Mouse (Mus musculus): ENCODE data around the gene Mbnl1.
A peak's percentile ranks its signal among the peaks of the same experiment; 100 is the strongest.
"Not testable (repeated sequence)": the region's sequence is repeated elsewhere in the genome, so short reads cannot be mapped to it uniquely, and the experiment has no call there.

Mbnl1 gene

DNA sequence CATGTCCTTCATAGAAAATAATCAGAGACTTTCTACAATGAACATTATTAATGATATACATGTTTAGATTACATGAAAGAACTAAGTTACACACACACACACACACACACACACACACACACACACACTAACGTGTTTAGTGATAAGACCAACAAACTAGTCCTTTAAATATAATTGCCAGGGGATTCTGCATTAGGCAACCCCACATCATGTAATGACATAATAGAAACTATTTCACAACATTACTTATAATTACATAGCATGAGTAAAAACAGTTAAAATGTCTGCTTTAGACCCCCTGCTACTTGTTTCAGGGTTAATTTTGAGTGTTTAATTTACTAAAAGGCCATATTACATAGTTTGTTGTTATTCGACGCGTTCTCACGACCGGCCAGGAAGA lies 16.9 kb downstream of the Mbnl1 start:
- no peak for DNase-seq (ENCODE audit: low spot score in 2 of 2)

DNA sequence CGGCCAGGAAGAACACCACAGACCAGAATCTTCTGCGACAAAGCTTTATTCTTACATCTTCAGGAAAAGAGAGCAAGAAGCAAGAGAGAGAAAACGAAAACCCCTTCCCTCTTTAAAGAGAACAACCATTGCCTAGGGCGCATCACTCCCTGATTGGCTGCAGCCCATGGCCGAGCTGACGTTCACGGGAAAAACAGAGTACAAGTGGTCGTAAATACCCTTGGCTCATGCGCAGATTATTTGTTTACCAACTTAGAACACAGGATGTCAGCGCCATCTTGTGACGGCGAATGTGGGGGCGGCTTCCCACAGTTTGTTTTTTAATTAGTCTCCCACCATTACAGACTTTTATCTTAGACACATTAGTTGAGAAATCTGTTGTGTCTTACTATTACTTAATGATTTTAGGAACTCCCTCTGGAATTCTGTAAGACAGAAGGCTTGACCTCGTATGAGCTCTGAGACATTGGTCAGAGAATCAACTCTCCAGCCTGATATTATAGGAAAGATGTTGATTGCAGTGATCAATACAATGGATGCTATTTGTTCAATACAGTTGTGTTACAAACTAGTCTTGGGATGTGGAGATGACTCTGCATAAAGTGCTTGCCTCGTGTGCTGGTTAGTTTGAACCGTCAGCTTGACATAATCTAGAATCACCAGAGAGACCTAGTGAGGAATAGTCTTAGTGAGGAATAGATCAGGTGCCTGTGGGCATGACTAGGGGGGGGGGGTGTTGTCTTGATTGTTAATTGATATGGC lies 22.3 kb downstream of the Mbnl1 start:
- not testable (repeated sequence) for DNase-seq (ENCODE audit: low spot score in 2 of 2)

- DNase-seq (ENCODE audit: low spot score in 2 of 2), result no peak
Observed at GRCm38 (mm10) chr3:60496197-60496596, 23.6 kb downstream of the Mbnl1 start.

- DNase-seq (ENCODE audit: low spot score in 2 of 2), result no peak
Observed at GRCm38 (mm10) chr3:60498151-60498550, 25.5 kb downstream of the Mbnl1 start.

DNA sequence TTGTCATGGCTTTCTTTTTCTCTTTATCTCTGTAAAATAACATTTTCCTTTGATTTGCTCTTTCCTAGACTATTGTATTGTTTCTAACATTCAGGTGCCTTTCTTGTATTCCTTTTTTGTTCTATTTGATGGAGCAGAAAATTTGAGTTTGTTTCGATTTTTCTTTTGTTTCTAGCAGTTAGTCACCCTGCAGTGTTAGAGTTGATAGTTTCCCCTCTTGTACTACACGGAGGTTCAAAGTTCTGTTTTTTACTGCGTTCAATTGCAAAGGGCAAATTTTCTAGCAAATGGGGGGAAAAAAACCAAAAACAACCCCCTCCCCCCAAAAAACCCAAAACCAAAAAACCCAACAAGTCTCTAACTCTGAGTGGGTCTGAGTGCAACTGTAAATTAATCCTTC lies 26.0 kb downstream of the Mbnl1 start:
- no peak for DNase-seq (ENCODE audit: low spot score in 2 of 2)

DNA sequence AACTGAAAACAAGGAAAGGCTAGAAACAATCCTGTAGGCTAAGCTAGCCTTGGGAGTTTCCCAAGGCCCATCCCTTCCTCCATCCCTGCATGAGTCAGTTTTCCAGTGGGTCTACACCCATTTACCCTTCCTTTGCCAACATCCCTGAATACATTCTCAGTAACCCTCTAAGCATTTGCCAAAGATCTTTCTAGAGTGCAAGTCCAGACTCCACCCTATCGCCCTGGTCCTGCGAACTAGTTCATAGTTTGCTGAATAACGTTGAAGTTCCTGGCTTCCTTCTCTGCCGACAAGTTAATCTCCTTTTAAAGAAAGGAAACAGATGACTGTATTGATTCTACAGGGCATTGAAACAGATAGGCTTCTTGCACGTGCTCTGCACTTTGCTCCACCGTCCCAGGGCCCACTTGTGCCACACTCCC lies 26.5 kb downstream of the Mbnl1 start:
- DNase-seq (ENCODE audit: low spot score in 2 of 2), result no peak

DNA sequence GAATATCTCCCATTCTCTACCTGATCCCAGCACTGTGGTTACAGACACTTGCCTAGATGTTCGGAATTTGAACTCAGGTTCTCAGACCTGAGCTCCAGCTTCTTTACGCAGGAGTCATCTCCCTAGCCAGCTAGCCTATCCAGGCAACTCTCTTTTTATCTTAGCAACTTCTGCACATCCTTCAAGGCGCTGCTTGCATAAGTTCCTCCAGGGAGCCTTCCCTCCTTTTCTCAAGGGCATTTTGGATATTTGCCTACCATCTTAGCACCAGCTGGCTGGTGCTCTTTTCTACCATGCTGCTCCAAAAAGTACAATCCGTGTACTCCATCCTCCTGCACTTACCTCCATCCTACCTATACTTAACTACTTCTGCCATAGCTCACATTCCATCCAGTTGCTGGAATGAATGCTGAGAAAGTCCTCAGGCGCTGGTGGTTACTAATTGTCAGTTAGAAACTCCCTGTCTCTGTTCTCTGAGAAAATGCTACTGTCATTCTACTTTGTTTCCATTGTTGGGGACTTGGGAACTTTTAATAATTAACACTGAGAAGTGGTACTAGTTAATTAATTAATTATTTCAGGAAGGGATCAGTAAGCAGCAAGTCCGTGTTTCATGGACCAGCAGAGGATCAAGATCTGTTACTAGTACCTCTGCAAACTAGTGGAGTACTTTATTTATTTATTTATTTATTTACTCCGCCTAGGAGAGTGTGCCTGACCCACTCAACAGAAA lies 27.3 kb downstream of the Mbnl1 start:
- DNase-seq (ENCODE audit: low spot score in 2 of 2), result no peak

- peak; percentile 85 to 86 for DNase-seq (ENCODE audit: low spot score in 2 of 2)
Observed at GRCm38 (mm10) chr3:60500571-60501527, 28.2 kb downstream of the Mbnl1 start.

- DNase-seq (ENCODE audit: low spot score in 2 of 2), result peak; percentile 48 to 61
Observed at GRCm38 (mm10) chr3:60501561-60502151, 29.0 kb downstream of the Mbnl1 start.

- no peak for DNase-seq (ENCODE audit: low spot score in 2 of 2)
Observed at GRCm38 (mm10) chr3:60502155-60502987, 29.7 kb downstream of the Mbnl1 start.

DNA sequence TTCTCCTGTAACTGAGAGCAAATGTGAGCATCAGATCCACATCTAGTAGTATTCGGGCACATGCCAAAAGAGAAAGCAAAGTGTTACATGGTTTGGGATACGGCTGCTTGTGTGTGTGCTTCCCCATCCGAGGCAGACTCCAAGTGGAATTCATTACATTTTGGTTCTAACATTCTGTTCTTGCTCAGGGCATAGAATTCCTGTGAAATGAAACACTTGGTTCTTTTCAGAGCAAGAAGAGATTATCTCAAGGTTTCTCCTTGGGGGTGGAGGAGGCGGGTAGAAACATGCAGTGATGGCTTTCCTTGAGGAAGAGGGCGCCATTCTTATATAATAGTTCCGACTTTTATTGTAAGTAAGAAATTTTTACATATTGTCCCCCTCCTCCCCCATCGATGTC lies 30.6 kb downstream of the Mbnl1 start:
- DNase-seq (ENCODE audit: low spot score in 2 of 2), result no peak

- no peak for DNase-seq (ENCODE audit: low spot score in 2 of 2)
Observed at GRCm38 (mm10) chr3:60504775-60505430, 32.3 kb downstream of the Mbnl1 start.

GRCm38 (mm10) chr3:60506821-60507220 lies 34.2 kb downstream of the Mbnl1 start:
- no peak for DNase-seq (ENCODE audit: low spot score in 2 of 2)

GRCm38 (mm10) chr3:60507496-60507895 lies 34.9 kb downstream of the Mbnl1 start:
- no peak for DNase-seq (ENCODE audit: low spot score in 2 of 2)

DNA sequence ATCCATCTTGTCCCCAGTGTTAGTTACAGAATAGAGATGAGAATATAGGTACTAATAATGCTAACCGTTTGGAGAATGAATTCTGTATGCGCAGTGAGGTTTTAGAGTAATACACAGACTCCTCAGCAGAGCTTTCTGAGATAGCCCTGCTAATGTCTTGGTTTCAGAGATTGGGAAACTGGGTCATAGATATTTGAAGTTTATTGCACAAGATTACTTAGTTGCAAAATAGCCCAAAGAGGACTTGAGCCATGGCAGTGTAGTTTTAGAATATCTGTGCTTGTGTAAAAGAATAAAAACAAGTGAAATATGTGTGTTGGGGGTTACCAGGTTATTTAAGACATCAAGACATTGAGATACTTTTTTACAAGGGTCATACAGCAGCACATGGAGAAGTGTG lies 35.3 kb downstream of the Mbnl1 start:
- no peak for DNase-seq (ENCODE audit: low spot score in 2 of 2)

- no peak for DNase-seq (ENCODE audit: low spot score in 2 of 2)
Observed at GRCm38 (mm10) chr3:60511197-60511596, 38.6 kb downstream of the Mbnl1 start.

DNA sequence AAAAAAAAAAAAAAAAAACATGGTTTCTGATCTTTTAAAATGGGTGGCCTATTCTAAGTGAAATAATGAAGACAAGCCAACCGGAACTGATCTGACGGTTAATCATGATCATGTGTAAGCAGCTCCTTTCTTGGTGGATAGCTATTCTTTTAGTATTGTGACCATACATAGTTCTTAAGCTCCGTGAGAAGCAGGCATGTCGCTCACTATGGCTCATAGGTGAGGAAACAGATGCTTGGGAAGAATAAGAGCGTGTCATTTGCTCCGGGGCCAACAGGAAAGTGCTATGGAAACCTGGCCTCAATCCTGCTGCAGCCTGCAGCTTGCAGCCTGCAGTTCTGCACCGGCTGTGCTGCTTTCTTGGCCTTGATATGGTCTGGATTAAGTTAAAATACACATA lies 40.7 kb downstream of the Mbnl1 start:
- no peak for DNase-seq (ENCODE audit: low spot score in 2 of 2)

DNA sequence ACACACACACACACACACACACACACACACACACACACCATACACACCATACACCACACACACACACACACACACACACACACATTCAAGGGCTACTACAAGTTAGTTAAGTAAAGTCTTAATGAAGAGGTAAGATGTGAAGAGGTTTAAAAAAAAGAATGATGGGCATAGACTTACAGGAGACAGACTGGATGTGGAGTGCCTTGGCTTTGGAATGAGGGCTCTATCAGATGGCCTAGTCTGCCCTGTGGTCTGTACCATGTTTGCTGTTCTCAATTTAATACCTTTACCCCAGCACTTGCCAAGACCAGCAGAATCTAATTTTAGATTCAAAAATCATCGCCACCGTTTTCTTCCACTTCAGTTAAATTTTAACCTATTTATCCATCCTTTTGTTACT lies 41.1 kb downstream of the Mbnl1 start:
- DNase-seq (ENCODE audit: low spot score in 2 of 2), result no peak

DNA sequence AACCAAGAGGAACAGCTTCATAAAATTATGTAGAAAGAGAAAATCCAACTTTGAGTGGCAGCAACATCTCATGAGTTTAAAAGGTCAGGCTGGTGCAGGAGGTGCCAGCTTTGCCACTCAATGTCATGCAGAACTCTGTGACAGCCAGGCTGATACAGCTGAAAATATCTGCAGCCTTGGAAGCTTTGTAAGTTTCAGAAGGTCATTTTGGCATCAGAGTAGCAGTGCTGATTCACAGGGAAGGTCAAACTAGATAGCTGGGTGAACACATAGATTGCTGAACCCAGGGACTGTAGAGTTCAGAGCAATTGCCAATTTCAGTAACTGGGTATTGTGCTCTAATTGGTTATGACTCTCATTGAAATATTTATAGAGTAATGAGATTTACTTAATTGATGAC lies 42.8 kb downstream of the Mbnl1 start:
- no peak for DNase-seq (ENCODE audit: low spot score in 2 of 2)

DNA sequence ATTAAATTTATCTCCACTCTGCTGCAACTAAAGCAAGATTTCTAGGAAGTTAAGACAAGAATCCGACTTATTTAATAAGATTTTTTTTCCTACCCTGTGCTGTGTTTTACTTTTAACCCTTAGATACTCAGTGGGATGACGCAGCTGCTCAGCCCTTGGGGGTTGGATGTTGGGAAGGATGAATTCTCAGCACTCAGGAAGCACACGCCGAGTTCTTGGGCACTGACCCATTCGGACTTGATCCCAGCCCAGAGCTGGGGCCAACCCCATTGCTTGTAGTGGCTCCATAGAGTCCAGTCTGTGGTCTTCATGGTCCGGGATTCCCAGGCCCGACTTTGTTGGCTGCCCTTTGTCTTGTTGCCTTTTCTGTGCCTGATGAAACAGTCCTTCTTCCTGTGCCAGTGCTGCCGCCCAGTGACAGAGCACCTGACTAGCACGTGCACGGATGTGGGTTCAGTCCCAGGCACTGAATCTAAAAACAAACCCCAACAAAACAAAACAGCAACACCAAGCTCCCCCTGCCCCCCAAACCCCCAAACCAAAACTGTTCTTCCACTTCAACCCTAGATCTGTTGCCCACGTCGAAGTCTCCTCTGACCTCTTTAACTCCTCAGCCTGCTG lies 43.5 kb downstream of the Mbnl1 start:
- peak; percentile 55 to 82 for DNase-seq (ENCODE audit: low spot score in 2 of 2)
